Mouse (Mus musculus) heart, adult 9 months (tissue): ENCODE results near the gene Meiob.

ENCODE experiments used
- DNase-seq, 2 experiments: peaks; one replicate each; pipeline ENCODE4 v3.0.0; 2022; ENCODE audit warnings: low spot score in 2 of 2

Gene Meiob

DNA sequence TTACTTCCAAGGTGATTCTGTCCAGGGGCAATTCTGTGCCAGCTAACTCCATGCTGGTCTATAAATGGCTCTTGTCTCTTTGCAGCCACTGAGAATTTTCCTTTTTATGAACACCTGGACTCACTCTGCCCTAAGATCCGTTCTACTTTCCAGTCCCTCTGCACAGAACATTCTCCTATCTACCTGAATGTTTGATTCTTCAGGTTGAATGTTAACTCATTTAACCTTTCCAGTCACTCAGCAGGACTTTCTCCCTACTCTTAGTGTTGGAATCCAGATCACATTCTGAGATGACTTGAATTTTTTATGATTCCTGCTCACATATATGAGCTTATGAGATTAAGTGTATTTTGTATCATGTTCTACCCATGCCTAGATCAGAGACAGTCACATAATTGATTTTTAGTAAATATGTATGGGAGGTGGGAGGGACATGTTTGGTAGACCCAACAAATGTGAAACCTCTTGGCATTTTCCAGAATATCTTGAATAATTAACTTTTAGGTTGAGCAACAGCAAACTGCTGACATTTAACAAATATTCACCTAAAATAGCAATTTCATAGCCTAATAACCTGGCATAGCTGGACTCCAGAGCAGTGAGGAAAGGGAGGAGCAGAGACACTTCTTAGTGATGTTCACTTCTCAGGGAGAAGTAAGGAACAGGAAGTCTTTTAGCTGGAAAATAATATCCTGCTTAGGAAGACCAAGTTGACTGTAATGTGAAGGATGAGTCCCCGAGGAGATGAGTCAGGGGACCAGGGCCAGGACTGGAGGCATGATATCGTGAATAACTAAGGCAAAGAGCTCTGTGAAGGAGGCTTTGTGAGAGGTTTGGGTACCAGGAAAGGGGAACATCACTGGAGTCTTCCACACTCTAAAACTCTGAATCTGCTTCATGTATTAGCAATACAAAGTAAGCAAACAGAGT lies 17.5 kb downstream of the Meiob start:
- DNase-seq, result no peak

GRCm38 (mm10) chr17:24839842-24840241 lies 35.8 kb downstream of the Meiob start, which contains the start of gene Hagh:
Gene Hagh, plus strand, starts transcription at chr17:24840143.
- DNase-seq, result no peak

GRCm38 (mm10) chr17:24840341-24840740 lies 36.3 kb downstream of the Meiob start:
- no peak for DNase-seq

DNA sequence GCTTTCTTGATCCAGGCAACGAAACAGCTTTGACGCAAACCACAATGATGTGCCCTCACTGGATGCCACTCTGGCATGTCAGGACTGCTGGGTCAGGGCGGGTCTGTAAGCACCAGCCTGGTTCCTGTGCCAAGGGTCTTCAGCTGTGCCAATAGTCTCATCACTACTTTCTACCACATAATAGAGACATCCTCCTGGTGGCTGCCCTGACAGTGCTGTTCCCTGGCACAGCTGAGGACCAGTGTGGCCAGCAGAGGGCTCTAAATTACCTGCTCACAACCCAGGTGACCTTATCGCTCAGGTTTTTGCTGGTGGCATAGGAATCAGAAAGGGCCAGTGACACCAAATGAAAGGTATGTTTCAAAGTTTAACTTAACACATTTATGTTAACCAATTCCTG lies 37.0 kb downstream of the Meiob start:
- no peak for DNase-seq

DNA sequence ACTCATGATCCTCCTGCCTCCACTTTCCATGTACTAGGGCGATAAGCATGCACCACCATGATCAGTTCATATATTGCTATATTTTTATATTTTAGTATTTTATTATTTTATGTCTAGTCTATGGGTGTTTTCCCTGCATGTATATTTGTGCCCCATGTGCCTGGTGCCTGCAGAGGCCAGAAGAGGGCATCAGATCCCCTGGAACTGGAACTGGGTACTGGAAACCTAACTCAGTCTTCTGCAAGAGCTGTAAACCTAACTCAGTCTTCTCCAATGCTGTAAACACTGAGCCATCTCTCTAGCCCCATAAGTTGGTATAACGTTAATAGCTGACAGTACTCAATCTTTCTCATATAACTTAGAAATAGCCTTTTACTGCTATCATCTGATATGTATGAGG lies 38.5 kb downstream of the Meiob start:
- DNase-seq, result no peak

DNA sequence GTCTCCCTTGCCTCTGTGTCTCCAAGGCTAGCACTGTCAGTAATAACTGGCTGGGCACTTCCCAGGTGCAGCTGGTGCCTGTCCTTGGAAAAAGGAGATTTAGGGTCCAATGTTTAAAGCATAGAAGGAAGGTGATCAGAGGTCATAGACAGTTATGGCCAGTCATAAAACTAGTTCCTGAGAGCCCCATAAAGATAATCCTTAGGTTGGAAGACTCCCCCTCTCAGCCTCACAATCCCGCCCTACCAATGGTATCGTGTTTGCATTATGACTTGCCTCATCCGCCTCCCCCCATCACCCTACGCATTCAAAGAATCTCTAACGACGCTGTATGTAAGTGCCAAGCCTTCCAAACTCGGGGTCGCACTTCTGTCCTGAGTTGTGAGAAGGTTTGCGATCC lies 40.4 kb downstream of the Meiob start:
- no peak for DNase-seq

- DNase-seq, result no peak
Observed at GRCm38 (mm10) chr17:24847386-24847785, 43.3 kb downstream of the Meiob start.

- DNase-seq, result no peak
Observed at GRCm38 (mm10) chr17:24848600-24849031, 44.5 kb downstream of the Meiob start.

DNA sequence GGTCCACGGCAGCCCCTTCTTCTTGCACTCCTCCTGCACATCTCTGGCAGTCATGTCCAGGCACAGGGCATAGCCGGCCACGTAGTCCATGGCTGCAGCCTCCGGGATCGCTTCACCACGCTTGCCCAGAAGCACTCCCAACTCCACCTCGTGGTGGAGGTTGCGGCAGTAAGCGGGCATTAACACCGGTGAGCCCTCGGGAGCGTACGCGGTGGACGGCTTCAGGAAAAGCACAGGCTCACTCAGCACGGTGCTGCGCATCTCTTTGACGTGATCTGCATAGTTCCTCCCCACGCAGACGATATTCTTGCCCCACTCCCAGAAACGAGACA lies 45.6 kb downstream of the Meiob start:
- DNase-seq, result no peak

DNA sequence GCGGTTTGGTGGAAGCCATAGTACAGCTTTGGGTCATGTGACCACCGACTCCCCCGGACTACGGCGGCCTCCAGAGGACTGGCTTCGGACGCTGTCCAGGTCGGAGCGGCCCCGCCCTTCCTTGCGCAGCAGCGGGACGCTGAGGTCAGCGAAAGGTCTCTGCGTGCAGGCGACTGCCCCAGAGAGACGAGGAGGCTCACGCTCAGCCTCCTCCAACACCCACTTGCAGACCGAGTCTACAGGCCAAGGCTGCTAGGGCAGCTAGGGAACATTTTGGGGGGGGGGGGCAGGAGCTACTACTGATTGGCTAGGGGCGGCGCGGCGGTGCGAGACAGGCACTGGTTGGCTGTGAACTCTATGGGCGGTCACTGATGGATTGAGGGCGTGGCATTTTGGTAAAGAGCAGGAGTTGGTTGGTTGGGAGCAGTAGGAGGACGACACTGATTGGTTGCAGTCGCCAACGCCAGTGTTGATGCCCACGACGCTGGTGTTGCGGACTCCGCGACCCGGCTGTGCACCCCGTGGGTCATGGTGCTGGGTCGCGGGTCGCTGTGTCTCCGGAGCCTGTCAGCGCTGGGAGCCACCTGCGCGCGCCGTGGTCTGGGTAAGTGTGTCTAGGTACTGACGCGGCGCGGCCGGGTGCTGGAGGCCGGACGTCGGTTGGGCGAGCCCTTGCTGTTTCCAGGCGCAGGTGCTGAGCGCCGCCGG lies 46.1 kb downstream of the Meiob start, which contains the start of gene Fahd1:
Gene Fahd1 (minus strand): TSS at position 300 of the 708 bp plus-strand sequence.
- DNase-seq, result peak; percentile 97 to 98

- no peak for DNase-seq
Observed at GRCm38 (mm10) chr17:24850773-24851127, 46.7 kb downstream of the Meiob start.

DNA sequence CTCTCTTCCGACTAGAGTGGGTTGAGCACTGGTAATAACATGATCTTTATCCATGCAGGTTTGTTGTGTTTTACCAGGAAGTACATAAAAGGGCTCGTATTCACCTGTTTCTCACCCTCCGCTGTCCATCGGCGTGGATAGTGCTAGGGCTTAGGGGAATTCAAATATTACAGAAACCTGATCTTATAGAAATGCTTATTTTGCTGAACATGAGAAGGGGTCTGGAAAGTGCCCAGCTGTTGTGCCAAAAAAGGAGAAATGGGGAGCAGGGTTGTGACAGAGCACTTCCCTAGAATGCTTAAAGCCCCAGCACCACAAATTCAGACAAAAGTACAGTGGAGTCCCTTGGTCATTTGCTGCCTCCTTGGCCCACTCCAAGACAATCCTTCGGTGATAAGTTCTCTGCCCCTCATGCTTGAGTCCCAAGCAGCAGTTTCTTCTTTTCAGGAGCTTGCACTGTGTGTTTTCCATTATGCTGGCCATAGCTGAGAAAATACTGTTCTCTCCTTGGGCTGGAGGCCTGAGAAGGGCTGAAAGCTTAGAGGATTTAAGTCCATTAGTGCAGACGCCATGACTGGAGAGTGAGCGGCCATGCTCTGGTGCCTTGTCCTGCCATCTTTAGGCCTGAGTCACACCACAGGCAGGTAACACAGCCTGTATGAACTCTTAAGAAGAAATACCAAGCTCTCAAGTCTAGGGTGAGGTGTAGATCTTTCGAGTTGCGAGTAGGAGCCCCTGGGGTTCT lies 47.5 kb downstream of the Meiob start:
- DNase-seq, result no peak

DNA sequence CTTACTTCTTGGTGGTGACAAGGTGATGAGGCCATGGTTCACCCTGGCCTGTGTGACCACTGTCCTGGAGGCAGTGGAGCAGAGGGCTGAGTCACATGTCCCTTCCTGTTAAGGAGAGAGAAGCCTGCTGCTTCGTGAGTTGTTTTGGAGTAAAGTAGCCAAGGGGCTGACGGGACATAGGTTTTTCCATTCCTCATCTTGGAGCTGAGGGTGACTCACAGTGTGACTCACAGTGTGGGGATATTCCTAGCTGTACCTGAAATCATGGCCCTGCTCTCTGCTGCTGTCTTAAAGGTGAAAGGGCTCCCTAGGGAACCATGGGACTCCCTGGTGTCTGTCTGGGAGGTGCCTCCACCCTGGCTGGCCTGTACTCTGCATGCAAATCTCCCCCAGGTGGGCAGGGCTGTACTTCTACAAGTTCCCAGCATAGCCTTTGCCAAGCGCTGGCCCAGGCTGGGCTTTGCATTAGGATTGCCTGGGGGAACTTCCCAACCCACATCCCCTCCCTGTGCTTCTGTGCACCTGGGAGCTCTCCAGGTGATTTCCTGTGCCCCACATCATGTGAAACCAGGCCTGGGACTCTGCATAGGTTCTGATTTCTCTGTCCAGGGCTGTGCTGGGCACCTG lies 51.9 kb downstream of the Meiob start:
- DNase-seq, result no peak

DNA sequence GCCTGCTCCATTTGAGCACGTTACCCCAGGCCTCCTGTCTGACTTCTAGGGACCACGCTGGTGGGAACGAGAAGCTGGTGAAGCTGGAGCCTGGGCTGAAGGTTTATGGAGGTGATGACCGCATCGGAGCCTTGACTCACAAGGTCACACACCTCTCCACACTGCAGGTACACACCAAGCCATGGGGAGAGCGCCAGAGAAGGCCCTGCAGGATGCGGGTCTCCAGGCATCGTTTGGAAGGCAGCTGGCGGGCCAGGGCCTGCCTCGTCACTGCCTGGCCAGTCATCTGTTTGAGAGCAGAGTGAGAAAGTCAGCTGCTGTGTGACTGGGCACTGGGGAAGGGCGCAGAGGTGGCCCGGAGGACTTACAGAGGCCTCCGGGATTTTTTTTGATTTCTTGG lies 52.5 kb downstream of the Meiob start:
- DNase-seq, result no peak

- DNase-seq, result no peak
Observed at GRCm38 (mm10) chr17:24857831-24858470, 53.9 kb downstream of the Meiob start.

DNA sequence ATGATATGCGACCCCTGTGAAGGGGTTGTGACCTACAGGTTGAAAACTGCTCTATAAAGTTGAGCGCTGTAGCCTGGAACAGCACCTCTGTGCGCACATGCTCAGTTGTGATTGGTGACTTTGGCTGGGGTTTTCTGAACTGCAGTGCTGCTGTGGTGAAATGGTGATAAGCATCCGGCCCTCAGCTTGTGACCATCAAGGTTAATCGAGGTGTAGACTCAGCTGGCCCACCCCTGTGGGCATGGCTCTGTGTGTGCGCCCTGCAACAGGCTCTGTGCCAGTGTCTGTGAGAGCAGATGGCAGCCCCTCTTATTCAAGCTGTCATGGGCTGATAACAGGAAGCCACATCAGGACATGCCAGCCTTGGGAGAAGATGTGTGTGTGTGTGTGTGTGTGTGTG lies 54.9 kb downstream of the Meiob start:
- no peak for DNase-seq

DNA sequence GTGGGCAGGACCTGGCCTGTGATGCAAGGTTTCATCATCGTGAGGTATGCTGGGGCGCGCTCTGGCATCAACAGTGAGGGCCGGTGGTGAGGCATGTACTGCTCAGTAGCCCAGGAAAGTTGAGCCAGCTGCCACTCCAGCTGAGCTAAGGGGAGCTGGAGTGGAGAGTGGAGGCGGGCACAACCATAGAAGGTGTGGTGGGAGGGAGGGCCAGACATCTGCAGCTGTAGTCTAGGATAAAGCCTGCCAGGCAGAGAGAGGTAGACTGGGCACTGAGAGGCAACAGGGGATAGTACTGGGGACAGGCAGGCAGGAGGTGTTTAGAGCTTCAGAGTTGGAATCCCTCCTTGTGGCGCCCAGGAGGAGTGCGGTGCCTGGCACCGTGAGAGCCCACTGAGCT lies 56.0 kb downstream of the Meiob start:
- DNase-seq, result no peak

DNA sequence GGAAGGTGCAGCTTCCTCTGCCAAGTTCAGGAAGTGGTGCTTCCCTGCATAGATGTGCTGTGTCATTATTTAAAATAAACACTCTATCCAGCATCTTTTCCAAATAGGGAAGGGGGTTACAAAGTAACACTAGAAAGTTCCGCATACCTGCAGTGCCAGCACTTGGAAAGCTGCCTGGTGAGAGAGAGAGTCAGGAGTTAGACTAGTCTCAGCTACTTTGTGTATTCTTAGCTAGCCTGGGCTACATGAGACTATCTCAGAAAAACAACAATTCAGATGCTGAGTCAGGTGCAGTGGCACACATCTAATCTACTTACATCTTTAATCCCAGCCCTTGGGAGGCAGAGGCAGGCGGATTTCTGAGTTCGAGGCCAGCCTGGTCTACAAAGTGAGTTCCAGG lies 57.7 kb downstream of the Meiob start:
- no peak for DNase-seq

- no peak for DNase-seq
Observed at GRCm38 (mm10) chr17:24865776-24866175, 61.7 kb downstream of the Meiob start, which contains the start of gene Igfals. Gene Igfals, plus strand, starts transcription at chr17:24865997.

- DNase-seq, result no peak
Observed at GRCm38 (mm10) chr17:24867914-24868313, 63.8 kb downstream of the Meiob start.

DNA sequence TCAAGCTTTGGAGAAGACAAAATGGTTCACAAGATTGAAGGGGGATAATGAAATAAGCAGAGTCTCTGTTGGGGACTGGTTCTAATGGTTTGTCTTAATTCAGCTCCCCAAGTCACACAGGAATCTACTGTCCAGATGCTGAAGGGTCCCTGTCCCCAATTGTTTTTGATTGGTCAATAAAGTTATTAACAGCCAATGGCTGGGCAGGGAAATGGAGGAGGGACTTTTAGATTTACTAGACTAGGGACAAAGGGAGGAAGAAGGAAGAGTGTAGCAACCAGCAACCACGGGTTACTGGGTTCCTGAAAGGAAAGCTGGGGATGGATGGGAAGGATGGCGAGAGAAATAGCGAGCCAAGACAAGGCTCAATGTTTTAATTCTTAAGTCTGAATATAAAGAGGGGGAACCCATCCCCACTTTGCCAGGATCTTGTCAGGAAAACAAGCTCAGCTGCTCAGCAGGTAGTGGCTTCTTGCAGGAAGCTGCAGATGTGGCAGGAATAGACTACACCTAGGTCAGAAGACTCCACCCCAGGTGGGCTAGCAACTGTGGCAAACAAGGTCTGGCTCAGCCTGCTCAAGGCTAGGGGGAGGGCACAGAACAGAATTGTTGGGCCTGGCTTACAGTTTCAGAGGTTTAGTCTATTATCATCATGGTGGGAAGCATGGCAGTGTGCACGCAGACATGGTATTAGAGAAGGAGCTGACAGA lies 69.8 kb downstream of the Meiob start:
- DNase-seq, result no peak
